Mouse (Mus musculus): ENCODE results near the gene Prdm4. TPM values are rescaled to one million over a fixed set of nuclear protein-coding genes. Genes with fewer than 3 reads are reported as not detected.

Gene Prdm4
- 15.5 and 16.1 TPM in 2 replicates for total RNA-seq (2021)
- long read RNA-seq, transcript Prdm4-201 (12 exons, 3,877 nt) = major isoform, 8 of 14 reads
- long read RNA-seq, partial matches to known transcripts = 4 of 14 reads
- long read RNA-seq, other reads (novel, unspliced or antisense) = 2 of 14 reads

DNA sequence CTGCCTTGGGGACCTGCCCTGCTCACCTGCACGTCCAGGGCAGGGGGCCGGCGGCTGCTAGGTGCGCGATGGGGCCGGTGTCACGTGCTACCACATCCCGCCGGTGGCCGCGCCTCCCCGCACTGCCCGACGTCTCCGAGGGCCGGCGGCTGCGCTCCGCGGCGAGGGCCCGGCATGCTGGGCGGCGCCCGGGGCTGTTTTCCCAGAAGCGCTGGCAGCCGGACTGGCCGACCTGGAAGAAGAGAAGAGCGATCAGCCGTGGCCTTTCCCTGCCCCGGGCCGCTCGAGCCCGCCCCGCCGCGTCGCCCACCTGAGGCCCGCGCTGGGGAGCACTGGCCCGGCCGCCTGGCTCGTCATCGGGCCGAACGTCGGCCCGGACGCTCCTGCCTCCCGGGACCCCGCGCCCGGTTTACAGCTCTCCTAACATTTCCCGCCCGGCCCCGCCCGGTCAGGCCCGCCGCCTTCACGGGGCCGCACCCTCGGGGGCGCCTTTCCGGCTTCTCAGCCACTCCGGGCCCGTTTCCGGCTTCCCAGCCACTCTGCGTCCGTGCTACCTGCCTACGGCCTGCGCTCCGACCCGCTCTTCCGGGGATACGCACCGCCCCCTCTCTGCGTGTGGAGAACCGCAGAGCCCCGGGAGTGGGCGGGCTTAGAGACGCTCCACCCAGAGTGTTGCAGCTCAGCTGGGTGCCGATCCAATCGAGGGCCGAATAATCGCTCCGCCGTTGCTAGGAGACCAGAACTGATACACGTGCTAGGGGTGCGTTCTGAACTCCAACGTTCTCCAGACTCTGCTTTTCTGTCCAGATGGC, at the start of gene Prdm4:
TSS of gene Prdm4 (minus strand) at position 645 of the 812 bp plus-strand sequence.
- peak; percentile 96 for DNase-seq

DNA sequence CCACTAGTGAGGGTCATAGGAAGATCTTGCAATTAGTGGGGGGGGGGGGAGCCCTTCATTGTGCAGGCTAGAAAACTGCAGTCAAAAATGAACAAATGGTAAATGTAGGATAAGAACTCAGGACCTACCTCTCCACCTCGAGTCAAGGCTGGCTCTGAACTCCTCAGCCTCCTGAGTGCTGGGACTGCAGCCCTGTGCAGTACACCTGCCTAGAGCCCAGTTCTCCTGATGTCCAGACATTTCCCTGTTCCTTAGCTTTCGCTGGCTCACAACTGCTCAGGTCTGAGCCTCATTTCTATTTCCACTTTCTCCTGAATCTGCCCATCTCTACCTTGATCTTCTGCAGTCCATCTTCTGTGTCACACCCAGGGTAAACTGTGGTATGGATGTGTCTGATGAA, 49.5 kb upstream of the Prdm4 start:
- no peak for DNase-seq

DNA sequence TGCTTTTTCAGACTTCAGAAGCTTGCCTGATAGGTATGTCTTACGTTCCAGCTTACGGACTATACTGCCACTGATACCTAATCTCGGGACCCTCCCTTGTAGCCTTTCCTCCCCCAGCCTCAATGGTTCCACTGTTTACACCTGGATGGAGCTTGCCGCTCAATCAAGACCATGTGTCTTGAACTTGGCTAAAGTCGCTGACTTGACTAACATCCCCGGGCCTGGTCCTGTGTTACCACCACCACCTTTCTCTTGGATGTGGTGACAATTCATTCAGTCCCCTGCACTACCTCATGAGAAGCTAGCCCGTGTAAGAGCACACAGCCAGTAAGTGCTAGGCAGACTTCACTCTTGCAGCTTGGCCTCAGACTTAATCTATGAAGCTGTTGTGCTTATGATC, 47.4 kb upstream of the Prdm4 start:
- no peak for DNase-seq

DNA sequence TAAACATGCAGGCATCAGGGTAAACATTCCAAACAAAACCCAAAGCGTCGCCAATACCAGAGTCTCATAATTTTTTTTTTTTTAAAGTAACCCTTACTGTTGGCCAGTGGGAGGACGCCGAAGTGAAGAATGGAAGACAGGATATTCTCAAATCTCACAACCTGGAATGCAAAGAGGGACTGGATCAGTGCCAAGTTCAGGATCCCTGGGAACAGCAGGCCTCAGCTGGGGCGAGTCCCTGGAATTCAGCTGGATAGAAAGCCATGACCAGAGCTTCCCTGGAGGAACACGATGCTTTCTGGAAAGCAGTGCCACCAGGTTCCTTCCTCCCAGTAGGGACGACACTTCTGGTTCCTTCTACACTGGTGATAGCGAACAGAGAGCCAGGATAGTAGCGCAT, 46.0 kb upstream of the Prdm4 start:
- no peak for DNase-seq

DNA sequence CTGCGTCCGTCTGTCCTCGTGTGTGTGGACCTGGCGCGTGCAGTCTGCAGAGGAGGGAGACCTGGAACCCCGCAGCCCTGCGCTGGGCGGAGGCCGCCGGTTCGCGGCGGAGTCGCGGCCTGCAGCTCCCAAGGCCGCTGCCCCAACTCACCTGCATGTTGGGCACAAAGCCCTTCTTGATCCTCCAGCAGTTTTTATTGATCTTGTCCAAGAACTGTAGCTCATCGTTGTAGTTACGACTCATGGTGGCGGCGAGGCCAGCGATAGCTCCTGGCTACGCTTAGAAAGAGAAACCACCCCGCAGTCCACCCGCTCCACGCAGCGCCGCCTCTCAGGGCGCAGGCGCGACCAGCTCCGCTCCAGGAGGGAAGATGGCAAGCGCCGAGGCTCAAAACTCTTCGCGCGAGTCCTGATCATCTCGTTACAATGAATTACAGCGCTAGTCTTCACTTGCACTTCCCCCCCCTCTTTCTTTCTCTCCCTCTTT, 40.6 kb upstream of the Prdm4 start, which contains the start of gene Rtcb:
TSS of gene Rtcb (minus strand) at position 360 of the 487 bp plus-strand sequence.
- DNase-seq = peak; percentile 98

DNA sequence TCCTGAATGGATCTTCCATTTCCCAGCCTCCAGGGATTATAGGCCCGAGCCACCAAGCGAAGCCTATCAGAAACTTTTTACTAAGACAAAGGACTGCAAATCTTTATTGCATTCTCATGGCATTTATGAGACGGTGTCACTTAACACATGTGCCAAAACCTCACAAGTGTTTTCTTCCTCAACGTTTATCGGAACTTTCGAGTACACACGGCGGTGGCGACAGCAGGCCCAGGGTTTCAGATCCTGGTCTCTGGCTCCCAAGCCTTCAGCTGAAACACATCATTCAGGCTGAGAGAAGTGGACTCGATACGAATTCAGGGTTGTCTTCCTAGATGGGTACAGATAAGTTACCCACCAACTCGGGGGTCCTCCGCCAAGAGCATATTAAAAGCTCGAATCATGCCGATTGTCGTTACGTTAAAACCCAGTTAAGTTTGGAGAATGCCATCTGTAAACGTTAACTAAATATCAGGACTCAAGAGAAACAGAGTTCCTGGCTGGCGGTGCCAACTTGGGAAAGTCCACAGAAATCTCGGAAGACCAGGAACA, 40.0 kb upstream of the Prdm4 start:
- DNase-seq = no peak

DNA sequence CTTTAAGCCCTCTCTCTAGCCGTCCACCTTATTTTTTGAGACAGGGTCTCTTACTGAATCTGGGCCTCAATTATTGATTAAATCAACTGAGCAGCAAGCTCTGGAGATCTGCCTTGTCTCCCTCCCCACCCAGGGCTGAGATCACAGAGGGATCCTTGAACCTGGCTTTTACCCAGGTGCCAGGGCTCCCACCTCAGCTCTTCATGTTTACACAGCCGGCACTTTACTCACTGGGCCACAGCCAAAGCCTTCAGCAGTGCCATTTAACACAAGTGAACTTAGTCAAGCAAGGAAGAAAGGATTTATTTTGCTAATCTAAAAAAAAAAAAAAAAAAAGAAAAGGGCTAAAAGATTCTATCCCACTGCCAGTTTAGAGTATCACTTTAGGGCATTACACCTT, 37.5 kb upstream of the Prdm4 start:
- DNase-seq = no peak

DNA sequence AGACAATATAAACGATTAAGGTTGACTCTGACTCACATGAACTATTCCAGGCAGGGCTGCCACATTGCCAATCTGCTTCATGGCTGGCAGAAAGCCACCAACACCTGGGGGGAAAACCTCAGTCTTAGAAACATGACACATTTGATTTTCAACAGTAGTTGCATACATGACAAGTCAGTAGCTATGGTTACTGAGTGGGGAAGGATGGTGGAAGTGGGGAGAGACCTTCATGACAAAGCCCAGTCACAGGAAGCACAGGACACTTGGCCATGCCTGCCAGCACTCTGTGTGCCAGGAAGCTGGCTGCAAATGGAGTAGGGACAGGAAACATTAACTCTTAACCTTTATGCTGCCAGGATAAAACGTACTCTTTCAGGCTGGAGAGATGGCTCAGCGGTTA, 36.5 kb upstream of the Prdm4 start:
- peak; percentile 2 for DNase-seq

DNA sequence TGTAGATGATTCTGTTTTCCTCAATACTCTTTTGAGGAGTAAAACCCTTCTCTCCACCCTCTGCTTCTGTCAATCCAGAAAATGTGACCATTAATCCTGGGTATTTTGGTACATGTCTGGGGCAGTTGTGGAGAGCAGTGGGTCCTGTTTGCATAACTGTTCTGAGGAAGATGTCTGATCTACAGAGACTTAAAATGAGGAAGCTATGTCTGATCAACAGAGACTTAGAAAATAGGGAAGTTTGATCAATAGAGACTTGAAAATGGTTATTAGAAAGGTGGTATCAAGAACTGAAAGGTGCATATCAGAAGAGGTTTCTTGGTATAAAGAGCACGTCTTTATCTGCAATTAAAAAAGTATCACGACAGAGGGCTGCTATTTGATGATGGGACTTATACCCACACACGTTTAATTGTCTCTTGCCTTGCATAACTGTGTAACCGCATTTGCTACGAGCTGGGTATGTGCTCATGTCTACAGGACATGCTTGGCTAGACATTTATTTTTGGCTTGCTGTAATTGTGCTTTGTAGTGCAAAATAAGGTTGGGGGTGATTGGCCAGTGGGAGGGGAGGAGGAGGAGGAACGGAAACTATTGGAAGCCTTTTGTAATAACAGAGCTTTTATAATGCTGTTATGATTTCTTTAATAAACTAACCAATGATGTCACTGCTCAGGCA, 35.0 kb upstream of the Prdm4 start:
- DNase-seq = no peak

DNA sequence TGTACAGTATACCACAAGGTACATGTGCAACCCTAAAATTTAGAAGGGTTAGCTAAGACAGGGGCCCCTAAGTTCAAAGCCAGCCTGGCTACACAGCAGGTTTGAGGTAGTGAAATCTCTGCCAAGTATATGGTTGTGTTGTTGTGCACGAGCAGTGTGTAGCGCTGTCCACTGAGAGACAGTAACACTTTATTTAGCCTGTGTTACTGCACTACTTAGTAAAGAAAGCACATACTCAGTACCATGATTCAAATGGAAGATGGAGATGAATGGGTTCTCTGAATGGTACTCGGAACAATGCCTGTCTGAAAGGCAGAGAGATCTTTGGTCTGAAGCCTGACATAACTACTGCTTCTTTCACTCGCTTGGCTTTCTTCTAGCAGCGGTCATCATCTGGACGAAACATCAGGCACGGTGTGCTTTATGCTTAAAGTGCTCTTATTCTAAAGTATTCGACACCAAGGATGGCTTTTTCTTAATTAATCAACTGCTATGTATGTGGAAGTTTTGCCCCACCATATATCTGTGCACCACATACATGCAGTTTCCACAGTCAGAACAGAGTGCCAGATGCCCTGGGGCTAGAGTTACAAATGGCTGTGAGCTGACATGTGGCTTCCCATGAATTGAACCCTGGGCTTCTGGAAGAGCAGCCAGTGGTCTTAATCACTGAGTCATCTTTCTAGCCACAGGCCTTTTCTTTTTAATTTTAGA, 31.7 kb upstream of the Prdm4 start:
- DNase-seq = no peak

DNA sequence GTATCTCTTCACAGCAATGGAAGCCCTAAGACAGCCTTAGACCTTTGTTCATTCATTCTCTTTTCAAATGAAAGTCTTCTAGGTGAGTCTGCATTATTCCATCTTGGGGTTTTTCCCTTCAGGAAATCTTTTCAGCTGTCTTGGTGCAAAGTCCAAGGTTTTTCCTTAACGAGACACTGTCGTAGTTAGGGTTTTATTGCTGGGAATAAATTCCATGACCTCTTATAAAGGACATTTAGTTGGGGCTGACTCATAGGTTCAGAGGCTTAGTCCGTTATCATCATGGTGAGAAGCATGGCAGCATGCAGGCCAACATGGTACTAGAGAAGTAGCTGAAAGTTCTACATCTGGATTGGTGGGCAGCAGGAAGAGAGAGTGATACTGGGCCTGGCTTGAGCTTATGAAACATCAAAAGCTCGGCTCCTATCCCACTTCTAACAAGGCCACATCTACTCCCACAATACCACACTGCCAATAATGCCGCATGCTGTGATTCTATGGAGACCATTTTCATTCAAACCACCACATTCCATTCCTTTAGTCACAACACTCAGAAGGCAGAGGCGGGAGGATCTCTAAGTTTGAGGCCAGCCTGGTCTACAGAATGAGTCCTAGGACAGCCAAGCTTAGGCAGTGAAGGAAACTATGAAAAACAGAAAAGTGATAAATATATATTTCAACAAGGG, 19.5 kb upstream of the Prdm4 start:
- DNase-seq = no peak

DNA sequence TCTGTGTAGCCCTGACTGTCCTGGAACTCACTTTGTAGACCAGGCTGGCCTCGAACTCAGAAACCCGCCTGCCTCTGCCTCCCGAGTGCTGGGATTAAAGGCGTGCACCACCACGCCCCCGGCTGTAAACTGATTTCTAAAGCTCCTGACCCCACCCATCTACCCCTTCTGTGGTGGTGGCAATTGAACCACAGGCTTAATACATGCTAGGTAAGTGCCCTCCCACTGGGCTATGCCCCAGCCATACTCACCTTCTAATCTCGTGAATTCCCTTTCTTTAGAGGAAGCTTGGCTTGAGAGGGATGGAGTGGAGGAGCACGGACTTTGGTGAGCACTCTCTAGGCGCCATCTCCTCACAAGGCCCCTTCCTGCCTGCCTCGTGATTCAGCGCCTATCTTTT, 13.0 kb upstream of the Prdm4 start:
- no peak for DNase-seq

DNA sequence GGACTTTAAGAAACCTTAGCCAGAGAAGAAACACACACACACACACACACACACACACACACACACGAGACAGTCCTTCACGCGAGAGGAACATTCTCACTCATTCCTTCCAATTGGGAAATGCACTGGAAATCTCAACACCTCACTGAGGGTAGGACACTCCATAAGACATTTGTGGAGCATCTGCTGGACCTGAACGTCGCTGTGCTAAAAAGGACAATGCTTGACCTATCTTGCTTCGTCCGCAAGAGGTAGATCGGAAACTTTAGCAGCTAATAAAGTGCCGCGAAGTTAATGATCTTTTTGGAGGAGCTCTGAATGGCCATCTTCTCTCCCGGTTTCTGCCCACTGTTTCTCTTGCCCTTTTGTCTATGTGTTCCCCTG, 12.3 kb upstream of the Prdm4 start:
- no peak for DNase-seq

DNA sequence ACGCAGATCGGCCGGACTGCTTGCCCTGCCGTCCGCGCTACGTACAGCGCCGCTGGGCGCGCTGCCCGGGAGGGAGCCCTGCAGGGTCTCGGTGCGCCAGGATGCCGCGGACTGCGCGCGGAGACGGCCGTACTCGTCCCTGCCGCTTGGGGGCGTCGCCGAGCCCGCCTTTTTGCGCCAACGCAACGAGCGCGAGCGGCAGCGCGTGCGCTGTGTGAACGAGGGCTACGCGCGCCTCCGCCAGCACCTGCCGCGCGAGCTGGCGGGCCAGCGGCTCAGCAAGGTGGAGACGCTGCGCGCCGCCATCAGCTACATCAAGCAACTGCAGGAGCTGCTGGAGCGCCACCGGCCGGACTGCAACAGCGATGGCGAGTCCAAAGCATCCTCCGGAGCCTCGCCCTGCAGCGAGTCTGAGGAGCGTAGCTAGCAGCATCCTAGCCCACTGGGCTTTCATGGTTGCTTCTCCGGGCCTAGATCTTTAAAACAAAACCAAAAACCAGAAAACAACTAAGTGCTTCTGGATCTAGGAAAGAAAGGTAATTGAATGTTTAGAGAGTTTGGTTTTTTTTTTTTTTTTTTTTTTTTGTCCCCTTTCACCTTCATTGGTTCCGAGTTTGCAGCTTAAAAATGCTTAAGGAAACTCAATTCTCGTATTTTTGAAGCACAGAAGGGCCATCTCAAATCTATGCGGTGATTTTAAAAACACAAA, 11.7 kb upstream of the Prdm4 start:
- DNase-seq = peak; percentile 65

DNA sequence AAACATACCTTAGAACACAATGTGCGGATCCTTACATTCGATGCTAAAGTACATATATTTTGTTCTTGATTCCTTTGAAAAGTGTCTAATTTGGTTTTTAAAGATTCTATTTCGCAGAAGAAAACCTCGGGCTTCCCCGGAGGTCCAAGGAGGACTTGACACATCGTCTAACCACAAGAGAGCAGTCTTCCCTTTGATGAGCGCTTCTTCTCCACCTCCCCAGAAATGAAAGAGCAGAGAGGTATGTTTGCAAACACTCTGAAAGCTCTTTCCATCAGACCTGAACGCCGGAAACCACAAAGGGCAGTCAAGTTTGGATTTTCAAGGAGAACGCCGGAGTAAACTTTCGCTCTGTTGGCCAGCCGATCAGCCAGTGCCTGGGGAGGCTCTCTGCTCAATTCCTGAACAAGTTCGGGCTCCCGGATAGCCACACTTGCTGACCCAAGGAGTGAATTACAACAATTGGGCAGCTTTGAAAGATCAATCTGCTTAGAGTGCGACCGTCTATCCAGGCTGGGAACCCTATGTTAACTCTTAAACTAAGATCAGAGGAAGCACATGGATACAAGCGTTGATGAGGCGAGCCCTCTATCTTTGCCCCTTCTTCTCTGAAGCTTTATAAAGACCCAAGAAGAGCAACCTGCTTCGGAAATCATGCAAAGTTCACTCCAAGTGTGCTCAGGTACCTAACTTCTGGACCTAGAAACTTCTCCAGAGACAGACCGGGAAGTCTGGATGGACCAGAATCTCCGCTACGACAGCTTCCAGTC, 10.9 kb upstream of the Prdm4 start, which contains the start of gene Ascl4:
TSS of gene Ascl4 (plus strand) at position 6 of the 770 bp plus-strand sequence.
- DNase-seq = no peak

DNA sequence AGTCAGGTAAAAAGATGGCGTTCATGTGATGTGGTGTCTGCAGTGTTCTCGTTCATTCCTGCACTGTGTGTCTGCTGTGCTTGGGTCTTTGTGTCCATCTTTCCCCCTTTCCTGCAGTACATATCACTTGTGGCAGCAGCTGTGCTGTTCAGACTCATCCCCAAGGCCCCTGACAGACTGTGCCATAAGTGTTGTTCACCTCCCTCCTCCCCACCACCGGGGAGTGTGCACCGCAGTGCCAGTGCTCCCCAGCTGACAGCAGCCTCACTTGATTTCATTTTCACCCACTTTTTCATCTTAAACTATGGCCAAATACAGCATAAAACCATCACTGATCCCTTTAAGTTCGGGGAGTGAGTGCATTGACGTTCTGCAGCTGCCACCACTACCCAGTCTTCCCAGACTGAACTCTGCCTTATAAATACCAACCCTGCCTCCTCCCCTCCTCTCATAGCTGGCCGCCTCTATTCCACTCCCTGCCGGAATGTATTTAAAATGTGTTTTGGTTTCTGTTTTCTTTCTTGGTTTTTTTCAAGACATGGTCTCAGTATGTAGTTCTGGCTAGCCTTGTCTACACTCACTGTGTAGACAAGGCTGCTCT, 37.0 kb downstream of the Prdm4 start:
- no peak for DNase-seq

DNA sequence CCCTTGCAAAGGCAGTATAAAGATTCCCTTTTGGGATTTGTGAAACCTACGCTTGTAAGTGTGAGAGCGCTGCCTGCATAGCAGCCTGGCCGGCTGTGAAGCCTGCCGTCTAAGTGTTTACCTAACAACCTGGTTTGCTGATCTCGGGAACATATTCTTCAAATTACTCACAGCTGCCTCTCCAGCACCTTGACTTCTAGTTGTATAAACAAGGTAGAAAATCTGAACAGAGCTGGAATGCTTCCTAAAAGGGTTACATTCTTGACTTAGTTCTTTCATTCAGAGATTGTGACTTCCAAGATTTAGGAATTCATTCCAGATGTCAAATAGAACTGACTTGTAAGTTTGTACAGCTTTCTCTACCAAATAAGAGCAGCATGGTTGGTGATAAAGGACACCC, 41.1 kb downstream of the Prdm4 start:
- no peak for DNase-seq

DNA sequence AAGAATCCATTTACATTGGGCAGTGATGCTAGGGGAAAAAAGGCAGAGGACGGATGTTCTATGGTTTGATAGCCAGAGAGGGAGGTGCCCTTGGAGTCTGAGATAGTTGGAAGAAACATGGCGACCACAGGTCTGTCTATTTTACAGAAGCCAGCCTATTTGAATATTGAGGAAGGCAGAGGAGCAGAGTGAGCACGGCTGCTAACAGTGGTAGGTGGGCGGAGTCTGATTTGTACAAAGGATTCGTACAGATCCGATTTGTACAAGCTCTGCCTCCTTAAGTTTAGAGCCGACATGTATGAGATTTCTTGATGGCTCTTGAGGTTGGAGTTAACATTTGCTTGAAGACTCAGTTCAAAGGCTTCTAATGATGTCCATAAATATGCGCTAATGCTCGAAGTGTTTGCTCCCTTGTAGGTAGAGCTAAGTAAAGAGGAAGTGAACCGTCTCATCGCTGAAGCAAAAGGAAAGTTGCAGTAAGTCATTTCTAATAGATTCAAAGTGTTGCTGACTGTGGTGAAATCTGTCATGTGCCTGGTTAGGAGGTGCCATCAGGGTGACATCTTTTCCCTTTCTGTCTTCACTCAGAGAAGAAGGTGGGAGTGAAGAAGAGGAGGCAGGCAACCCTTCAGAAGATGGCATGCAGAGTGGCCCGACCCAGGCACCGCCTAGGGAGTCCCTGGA, 42.9 kb downstream of the Prdm4 start:
- DNase-seq = no peak

DNA sequence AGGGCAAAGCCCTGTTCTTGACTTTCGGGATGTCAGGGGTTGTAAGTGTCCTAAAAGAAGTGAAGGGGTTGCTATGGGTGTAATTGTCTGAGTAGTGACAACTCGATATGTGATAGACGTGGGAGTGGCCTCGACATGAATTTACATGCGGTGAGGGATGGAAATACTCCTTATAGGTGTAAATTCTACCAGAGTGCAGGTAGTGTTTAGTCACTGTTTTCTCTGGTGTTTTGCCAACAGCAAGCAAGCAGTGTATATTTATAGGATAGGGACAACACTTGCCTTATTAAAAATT, 44.5 kb downstream of the Prdm4 start:
- DNase-seq = no peak

Data from adrenal gland, postnatal 25 days (tissue).